Mouse (Mus musculus) megakaryocyte-erythroid progenitor cell, adult 5 weeks (primary cell): ENCODE data around the gene Hmgb1. TPM values are rescaled to one million over a fixed set of nuclear protein-coding genes. Genes with fewer than 3 reads are reported as not detected.

ENCODE experiments used
- polyA plus RNA-seq: library from polyadenylated mRNA; stranded (reverse); fragments of >175 nt; gene quantifications from 2 replicates; pipeline ENCODE4 v1.2.3, GENCODE M21; 2012

Gene Hmgb1
- polyA plus RNA-seq = 1,013 and 1,089 TPM in 2 replicates

DNA sequence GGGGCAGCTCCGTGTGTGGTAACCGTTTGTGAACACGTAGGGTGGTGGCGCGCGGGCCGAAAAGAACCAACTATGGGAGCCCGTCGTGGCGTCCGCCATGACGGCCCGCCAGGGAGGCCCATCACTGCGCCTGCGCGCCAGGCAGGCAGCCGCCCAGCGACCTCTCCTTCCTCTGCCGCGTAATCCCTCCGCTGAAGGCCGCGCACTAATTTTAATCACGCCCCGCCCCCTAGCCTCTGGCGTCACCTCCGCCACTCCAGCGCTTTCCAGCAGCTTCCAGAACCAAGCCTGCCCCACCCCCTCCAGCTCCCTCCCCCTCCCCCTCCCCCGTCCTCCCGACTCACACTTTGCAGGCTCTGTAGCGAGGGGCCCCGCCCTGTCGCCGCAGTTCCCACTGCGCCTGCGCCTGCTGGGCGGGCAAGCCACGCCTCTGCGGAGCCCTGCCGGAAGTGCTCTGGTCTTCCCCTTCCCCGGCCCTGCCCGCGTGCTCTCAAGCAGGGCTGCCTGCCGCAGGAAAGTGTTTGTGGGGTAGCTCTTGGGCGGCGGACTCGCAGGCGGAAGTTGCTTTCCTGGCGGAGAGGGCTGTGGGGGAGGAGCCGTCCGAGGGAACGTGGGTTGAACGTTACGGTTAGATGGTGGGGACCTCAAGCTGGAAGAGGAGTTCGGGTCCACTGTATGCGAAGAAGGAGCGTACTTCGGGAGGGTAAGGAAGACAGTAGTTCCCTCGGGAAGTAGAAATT, at the start of gene Hmgb1, which contains the start of gene Uspl1:
Hmgb1 (minus strand) TSS at position 386 of the 740 bp plus-strand sequence.
Uspl1 (plus strand) TSS at position 247 of the 740 bp plus-strand sequence.

Other genes starting within 250 kb of the Hmgb1 start
- gene Gm42791, start 189.3 kb downstream of the Hmgb1 start, polyA plus RNA-seq = not detected in 2 replicates
- 2.8 and 3.0 TPM in 2 replicates for gene Uspl1, start 139 bp downstream of the Hmgb1 start, polyA plus RNA-seq
- gene Alox5ap, start 80.3 kb upstream of the Hmgb1 start, polyA plus RNA-seq = 13.7 and 14.8 TPM in 2 replicates
- gene Medag, start 227.3 kb upstream of the Hmgb1 start, polyA plus RNA-seq = not detected in 2 replicates